Mouse (Mus musculus): ENCODE data around the gene Egfem1. TPM values are rescaled to one million over a fixed set of nuclear protein-coding genes. Genes with fewer than 3 reads are reported as not detected.

Egfem1 gene
- polyA plus RNA-seq, 1 experiment = not detected

DNA sequence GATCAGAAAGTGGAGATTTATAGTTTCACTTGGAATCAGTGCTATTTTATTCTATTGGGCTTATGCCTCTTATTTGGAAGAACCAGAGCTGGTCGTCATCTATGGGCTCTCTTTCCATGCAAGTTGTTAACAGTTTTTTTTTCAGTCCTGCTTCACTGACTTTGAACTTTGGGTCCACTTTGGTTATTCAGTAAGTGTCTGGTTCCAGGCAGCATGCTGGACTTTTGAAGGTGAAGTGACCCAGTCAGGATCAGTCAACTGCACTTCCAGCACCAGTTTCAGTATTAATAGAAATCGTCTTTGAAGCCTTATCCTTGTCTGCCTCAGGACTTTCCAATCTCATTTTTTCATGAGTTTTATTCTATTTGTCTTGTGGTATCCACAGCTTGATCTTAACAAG, 28.5 kb downstream of the Egfem1 start:
- no peak overlapping the region for H3K27ac ChIP-seq (ENCODE audit: control insufficient read depth, insufficient read depth, low read depth, low read length, poor library complexity)
- TF ChIP-seq CTCF (IDR thresholded peaks at IDR 0.05; ENCODE audit: control insufficient read depth, insufficient read depth, low read length) (no peak), POLR2A (IDR thresholded peaks at IDR 0.05; ENCODE audit: borderline replicate concordance, control insufficient read depth, low read depth, low read length) (no peak)
- no peak overlapping the region for H3K4me3 ChIP-seq (replicated peaks; ENCODE audit: control insufficient read depth, low read depth, low read length)
- 71% methylated on average over 2 of the region's 2 CpGs for WGBS
- H3K4me1 ChIP-seq (ENCODE audit: control insufficient read depth, insufficient read depth, low read length) = no peaks in the 10 kb centered on the region

DNA sequence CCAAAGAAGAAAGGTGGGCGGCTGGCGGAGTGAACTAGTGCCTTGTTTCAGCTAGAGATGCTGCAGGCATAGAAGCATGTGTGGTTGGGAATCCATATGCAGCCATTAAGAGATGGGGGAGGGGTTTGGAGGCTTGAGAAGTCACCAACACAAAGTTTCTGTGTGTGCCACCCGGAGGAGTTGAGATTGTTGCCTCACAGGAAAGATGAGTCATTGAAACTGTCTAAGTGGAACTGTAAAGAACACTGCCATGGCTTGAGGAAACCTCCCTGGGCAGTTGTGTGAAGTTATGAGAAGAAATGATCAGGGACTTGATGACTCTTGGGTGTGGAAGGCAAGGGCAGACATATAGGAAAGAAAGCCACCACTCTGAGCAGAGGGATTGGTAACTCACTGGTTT, 32.7 kb downstream of the Egfem1 start:
- 71% methylated on average over 3 of the region's 3 CpGs for WGBS
- no peak overlapping the region for H3K27ac ChIP-seq (ENCODE audit: control insufficient read depth, insufficient read depth, low read depth, low read length, poor library complexity)
- H3K4me3 ChIP-seq (replicated peaks; ENCODE audit: control insufficient read depth, low read depth, low read length) = no peak overlapping the region
- H3K4me1 ChIP-seq (ENCODE audit: control insufficient read depth, insufficient read depth, low read length) = no peaks in the 10 kb centered on the region
- no peak for TF ChIP-seq CTCF (IDR thresholded peaks at IDR 0.05; ENCODE audit: control insufficient read depth, insufficient read depth, low read length)
- no peak for TF ChIP-seq POLR2A (IDR thresholded peaks at IDR 0.05; ENCODE audit: borderline replicate concordance, control insufficient read depth, low read depth, low read length)

DNA sequence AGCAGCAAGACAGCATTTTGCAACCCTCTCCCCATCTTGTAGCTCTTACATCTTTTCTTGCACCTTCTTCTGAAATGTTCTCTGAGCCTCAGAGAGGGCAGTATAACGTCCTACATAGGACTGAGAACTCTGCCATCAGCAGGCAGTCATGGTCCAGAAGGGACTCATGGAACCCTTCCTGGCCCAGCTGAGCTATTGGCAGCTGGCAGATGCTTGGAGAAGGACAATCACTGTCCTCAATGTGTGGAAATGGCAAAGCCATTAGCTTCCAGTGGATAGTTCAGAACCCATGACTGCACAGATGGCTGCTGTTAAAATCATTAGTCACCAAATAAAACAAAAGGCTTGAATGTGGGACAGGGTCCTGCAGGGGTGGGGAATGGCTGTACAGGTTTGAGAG, 35.6 kb downstream of the Egfem1 start:
- TF ChIP-seq POLR2A (IDR thresholded peaks at IDR 0.05; ENCODE audit: borderline replicate concordance, control insufficient read depth, low read depth, low read length) = no peak
- TF ChIP-seq CTCF (IDR thresholded peaks at IDR 0.05; ENCODE audit: control insufficient read depth, insufficient read depth, low read length) = no peak
- H3K4me3 ChIP-seq (replicated peaks; ENCODE audit: control insufficient read depth, low read depth, low read length) = no peak overlapping the region
- WGBS = 41% methylated on average over 1 of the region's 1 CpGs
- H3K4me1 ChIP-seq (ENCODE audit: control insufficient read depth, insufficient read depth, low read length) = no peaks in the 10 kb centered on the region
- no peak overlapping the region for H3K27ac ChIP-seq (ENCODE audit: control insufficient read depth, insufficient read depth, low read depth, low read length, poor library complexity)

DNA sequence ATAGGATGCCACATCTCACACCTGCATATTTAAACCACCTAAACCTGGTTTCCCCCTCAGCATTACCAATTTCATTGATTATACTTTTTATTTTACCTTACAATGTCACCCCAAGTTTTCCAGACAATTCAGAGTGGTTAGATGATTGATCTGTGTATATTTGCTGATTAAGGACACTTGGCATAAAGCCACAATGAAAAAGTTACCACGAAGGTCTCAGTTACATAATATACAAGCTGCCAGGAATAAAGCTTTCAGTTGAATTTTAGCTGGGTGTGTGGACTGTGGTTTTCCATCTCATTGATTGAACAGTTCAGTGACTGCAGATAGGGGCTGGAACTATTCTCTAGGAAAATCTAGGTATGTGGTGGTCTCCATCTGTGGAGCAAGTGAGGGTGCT, 40.7 kb downstream of the Egfem1 start:
- WGBS = 5% methylated on average over 1 of the region's 1 CpGs
- Histone ChIP-seq H3K27ac (ENCODE audit: control insufficient read depth, insufficient read depth, low read depth, low read length, poor library complexity) (no peak overlapping the region), H3K4me1 (ENCODE audit: control insufficient read depth, insufficient read depth, low read length) (no peaks in the 10 kb centered on the region), H3K4me3 (replicated peaks; ENCODE audit: control insufficient read depth, low read depth, low read length) (no peak overlapping the region)
- TF ChIP-seq POLR2A (IDR thresholded peaks at IDR 0.05; ENCODE audit: borderline replicate concordance, control insufficient read depth, low read depth, low read length) (no peak), CTCF (IDR thresholded peaks at IDR 0.05; ENCODE audit: control insufficient read depth, insufficient read depth, low read length) (no peak)

DNA sequence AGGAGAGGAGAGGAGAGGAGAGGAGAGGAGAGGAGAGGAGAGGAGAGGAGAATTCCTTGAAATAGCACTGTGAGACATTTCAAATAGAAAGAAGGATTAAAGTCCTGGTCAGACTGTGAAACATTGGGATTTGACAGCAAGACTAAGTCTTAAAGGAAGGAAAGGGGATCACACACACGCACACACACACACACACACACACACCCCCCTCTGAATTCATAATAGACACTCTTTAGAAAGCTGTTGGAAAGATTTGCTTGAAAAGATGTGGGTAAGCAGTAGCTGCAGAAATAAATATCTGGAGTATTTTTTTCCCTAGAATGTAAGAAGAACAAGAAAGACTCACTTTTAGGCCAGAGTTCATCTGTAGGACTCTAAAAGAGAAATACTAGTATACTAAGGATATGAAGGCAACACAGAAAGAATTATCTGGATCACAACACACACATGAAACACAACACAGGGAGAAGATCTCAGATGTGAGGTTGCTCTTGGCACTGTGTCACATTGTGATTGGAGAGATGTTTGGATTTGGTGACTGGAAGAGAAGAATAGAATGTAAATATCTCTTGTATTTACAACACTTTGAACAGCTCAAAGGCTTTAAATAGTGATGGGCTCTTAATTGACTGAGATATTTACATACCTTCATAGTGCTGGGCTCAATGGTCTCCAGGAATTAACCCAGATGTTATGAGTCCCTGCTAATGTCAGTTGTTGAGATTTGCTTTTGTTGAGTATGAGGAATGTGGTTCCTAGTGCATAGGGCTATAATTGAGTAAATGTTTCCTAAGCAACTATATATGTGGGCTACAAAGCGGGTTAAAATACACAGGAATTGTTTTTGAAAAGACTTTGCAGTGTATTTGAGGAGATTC, 50.5 kb downstream of the Egfem1 start:
- H3K4me1 ChIP-seq (ENCODE audit: control insufficient read depth, insufficient read depth, low read length) = no peaks in the 10 kb centered on the region
- no peak overlapping the region for H3K27ac ChIP-seq (ENCODE audit: control insufficient read depth, insufficient read depth, low read depth, low read length, poor library complexity)
- no peak overlapping the region for H3K4me3 ChIP-seq (replicated peaks; ENCODE audit: control insufficient read depth, low read depth, low read length)
- TF ChIP-seq CTCF (IDR thresholded peaks at IDR 0.05; ENCODE audit: control insufficient read depth, insufficient read depth, low read length) (no peak), POLR2A (IDR thresholded peaks at IDR 0.05; ENCODE audit: borderline replicate concordance, control insufficient read depth, low read depth, low read length) (no peak)
- 60% methylated on average over 2 of the region's 2 CpGs for WGBS

DNA sequence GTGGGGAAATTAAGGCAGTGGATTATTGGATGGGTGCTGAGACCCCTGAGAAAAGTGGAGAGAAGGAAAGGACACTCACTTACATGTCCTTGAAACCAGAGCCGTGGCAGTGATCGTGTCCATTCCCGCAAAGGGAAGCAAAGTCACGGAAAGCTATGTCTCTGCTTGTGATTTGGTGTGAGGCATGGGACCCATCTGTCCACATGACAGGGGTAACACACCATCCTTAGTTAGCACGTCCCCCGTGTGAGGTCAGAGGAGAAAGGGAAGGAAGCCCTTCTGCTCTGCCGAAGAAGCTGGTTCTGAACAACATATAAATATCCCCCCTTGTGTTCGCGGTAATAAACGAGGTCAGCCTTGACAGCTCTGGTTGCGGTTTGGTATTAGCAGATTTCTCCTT, 52.7 kb downstream of the Egfem1 start:
- no peak overlapping the region for H3K27ac ChIP-seq (ENCODE audit: control insufficient read depth, insufficient read depth, low read depth, low read length, poor library complexity)
- TF ChIP-seq CTCF (IDR thresholded peaks at IDR 0.05; ENCODE audit: control insufficient read depth, insufficient read depth, low read length) (no peak), POLR2A (IDR thresholded peaks at IDR 0.05; ENCODE audit: borderline replicate concordance, control insufficient read depth, low read depth, low read length) (no peak)
- H3K4me1 ChIP-seq (ENCODE audit: control insufficient read depth, insufficient read depth, low read length) = no peaks in the 10 kb centered on the region
- H3K4me3 ChIP-seq (replicated peaks; ENCODE audit: control insufficient read depth, low read depth, low read length) = no peak overlapping the region
- 42% methylated on average over 11 of the region's 11 CpGs for WGBS

DNA sequence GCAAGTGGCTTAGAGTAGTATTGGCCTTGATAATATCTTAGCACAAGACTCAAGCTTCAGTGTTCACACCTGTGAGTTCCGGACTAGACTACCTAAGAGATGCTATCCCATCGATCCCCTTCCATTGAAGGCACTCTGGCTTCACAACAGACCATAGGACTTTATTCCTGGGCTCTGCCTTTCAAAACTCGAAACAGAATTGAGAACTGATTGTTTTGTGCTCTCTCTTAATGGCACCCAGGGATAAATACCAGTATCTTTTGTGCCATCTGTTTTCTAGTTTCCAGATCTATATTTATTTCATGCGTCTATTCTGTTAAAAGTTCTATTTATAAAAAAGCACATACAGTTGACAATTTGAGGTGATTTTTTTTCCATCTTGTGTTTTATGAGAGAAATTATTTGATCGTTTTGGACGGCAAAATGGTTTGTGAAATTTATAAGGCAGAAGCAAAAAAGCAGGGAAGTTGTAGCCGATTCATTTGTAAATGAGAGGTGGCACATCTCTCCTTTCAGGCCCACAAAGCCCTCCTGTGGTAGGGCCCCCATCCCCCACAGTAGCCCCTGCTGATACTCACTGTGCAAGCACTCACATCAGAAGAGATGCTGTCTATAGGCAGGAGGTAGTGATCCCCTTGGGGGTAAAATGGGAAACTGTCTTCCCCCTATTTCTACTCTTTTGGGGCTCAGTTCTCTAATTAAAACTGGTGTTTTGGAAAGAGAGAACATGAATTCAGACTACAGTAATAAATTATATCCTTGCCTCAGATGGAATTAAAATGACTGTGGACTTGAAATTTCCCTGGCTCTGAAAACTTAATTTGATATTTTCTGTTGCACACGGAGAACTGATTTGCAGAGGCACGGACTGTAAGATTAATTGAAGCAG, 53.6 kb downstream of the Egfem1 start:
- WGBS = 55% methylated on average over 9 of the region's 9 CpGs
- TF ChIP-seq CTCF (IDR thresholded peaks at IDR 0.05; ENCODE audit: control insufficient read depth, insufficient read depth, low read length) (no peak), POLR2A (IDR thresholded peaks at IDR 0.05; ENCODE audit: borderline replicate concordance, control insufficient read depth, low read depth, low read length) (no peak)
- H3K4me1 ChIP-seq (ENCODE audit: control insufficient read depth, insufficient read depth, low read length) = no peaks in the 10 kb centered on the region
- no peak overlapping the region for H3K4me3 ChIP-seq (replicated peaks; ENCODE audit: control insufficient read depth, low read depth, low read length)
- H3K27ac ChIP-seq (ENCODE audit: control insufficient read depth, insufficient read depth, low read depth, low read length, poor library complexity) = no peak overlapping the region
